Mouse (Mus musculus) lung, adult 2 months (tissue): ENCODE results near the gene Ifi47.

Experiments
- CTCF ChIP-seq: fragments of 200-500 bp; IDR thresholded peaks from 2 replicates; pipeline ENCODE4 v1.5.1; 2011; ENCODE audit warnings: mild to moderate bottlenecking, low read length, control low read depth; ENCODE audit not compliant: insufficient read depth
- POLR2A ChIP-seq: fragments of 200-500 bp; IDR thresholded peaks from 2 replicates; pipeline ENCODE4 v1.6.1; 2011; ENCODE audit warnings: low read depth, mild to moderate bottlenecking, control low read depth, low read length, borderline replicate concordance; ENCODE audit errors: extremely low read depth

GRCm38 (mm10) chr11:49111000-49111399 is 34.6 kb downstream of the Ifi47 start:
- TF ChIP-seq CTCF (no peak), POLR2A (no peak)
